Mouse (Mus musculus) CD8-positive naive resting alpha-beta T cell, adult 57 days (primary cell): Measurements from ENCODE around the gene Mfap1b. TPM values are rescaled to one million over a fixed set of nuclear protein-coding genes. Genes with fewer than 3 reads are reported as not detected.

ENCODE experiments used
- total RNA-seq: library from RNA; stranded (reverse); gene quantifications from one replicate; pipeline ENCODE4 v1.2.4, GENCODE M21; 2023

Gene Mfap1b
- 43.2 TPM for total RNA-seq

DNA sequence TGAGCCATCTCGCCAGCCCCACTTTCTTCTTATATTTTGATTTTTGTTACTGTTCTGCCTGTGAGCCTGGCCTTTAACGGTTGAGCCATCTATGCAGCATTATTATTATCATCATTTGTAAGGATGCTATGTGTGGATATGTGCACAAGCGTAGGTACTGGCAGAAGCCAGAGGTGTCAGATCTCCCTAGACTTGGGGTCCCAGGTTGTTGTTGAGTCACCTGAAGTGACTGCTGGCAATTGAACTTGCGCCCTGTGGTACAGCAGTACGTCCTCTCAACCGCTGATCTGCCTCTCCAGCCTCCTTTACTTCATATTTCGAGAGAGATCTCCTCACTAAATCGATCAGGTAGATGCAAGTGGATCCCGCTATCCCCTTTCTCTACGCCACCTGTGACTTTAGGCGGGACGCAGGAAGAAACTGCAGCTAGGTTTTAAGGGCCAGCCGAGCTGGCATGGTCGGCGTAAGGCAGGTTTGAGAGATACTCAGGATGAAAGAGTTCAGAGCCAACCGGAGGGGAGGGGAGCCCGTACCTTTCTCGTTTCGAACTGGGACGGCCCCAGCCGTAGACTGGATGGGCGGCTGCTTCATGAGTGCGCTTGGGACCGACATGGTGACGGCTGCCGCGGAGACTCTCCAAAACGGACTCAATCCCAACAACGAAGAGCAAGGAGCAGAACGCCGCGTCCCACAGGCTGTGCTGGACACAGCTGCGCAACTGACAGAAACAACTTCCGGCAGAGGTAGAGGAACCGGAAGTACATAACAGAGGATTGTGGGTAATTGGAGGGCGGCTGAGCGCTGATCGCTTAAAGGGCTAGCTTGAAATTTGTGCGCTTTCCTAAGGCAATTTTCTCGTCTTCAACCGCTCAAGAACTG is at the start of gene Mfap1b:
Gene Mfap1b, minus strand, starts transcription at position 767 of the 879 bp plus-strand sequence.

DNA sequence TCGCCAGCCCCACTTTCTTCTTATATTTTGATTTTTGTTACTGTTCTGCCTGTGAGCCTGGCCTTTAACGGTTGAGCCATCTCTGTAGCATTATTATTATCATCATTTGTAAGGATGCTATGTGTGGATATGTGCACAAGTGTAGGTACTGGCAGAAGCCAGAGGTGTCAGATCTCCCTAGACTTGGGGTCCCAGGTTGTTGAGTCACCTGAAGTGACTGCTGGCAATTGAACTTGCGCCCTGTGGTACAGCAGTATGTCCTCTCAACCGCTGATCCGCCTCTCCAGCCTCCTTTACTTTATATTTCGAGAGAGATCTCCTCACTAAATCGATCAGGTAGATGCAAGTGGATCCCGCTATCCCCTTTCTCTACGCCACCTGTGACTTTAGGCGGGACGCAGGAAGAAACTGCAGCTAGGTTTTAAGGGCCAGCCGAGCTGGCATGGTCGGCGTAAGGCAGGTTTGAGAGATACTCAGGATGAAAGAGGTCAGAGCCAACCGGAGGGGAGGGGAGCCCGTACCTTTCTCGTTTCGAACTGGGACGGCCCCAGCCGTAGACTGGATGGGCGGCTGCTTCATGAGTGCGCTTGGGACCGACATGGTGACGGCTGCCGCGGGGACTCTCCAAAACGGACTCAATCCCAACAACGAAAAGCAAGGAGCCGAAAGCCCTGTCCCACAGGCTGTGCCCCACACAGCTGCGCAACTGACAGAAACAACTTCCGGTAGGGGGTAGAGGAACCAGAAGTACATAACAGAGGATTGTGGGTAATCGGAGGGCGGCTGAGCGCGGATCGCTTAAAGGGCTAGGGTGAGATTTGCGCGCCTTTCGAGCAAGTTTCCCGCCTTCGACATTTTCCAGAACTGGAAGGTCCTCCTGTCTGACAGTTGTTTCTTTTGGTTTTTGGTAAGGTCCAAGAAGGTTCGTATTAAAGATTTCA is 32.3 kb upstream of the Mfap1b start, which contains the start of the genes Mfap1a and Wdr76:
Gene Mfap1a, minus strand, starts transcription at position 724 of the 941 bp plus-strand sequence.
Gene Wdr76, plus strand, starts transcription at position 782 of the 941 bp plus-strand sequence.

DNA sequence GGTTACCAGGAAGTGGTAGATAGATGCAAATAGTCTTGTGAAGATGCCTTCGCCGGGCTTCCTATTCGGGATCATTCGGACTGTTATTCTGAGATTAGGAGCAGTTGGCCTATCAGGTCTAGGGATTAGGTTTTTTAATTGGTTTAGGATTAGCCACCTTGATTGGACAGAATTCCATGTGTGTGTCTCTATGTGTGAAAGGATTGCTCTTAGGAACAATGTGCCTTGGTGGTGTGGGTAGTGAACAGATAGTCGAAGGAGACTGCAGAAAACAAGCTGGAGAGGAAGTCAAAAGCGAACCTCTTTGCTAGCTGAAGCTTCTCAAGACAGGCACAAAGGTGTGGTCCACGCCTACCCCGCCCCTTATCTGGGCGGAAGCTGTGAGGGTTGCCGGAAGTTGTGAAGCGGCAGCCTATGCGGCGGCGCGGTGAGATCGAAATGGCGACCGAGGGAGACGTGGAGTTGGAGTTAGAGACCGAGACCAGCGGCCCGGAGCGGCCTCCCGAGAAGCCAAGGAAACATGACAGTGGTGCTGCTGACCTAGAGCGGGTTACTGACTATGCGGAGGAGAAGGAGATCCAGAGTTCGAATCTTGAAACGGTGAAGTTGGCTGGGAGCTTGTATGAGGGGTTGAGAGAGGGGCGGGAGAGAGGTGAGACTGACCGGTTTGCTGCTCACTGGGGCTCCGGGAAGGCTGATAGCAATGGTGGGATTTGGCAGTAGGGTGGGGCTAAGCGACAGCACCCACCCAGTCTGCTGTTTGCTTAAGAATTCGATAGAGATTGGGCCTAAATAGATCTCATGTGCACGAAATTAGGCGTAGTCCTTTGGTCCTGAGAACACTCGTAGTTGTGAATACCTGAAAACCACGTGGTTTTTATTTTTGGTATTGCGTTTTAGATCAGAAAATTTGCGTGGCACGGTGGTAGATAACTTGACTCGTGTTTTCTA is 16.9 kb downstream of the Mfap1b start, which contains the start of gene Serinc4:
Gene Serinc4, minus strand, starts transcription at position 90 of the 951 bp plus-strand sequence.

GRCm38 (mm10) chr2:121452990-121453389 is 20.9 kb downstream of the Mfap1b start, which contains the start of gene Hypk:
Gene Hypk, plus strand, starts transcription at chr2:121453290.

GRCm38 (mm10) chr2:121448739-121449535 is 24.9 kb downstream of the Mfap1b start, which contains the start of gene Serf2:
Gene Serf2, plus strand, starts transcription at chr2:121449195.

DNA sequence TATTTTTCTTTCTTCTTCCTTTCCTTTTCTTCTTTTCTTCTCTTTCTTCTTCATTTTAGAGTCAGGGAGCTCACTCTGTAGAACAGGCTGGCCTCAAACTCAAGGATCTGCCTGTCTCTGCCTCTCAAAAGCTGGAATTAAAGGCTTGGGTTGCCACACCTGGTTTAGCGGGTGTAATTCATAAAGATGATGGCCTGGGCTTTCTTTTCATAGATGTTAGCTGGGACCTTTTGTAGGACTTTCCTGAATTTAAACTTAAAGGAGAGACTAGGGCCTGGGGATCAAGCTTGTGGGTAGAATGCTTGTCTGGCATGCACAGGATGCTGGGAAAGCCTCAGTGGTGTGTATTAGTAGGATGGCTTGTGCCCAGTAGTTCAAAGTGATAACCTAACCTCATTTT is 29.7 kb downstream of the Mfap1b start, which contains the start of gene Ell3:
Gene Ell3, minus strand, starts transcription at position 101 of the 400 bp plus-strand sequence.

GRCm38 (mm10) chr2:121413387-121414042 is 60.4 kb downstream of the Mfap1b start, which contains the start of the genes Pdia3 and Catsper2:
Gene Pdia3, plus strand, starts transcription at chr2:121413775.
Gene Catsper2, minus strand, starts transcription at chr2:121413792.

Other genes with a start within 250 kb of the Mfap1b start
- 70.9 TPM for gene Trp53bp1, start 202.7 kb downstream of the Mfap1b start, total RNA-seq
- 0.55 TPM for gene Map1a, start 184.5 kb downstream of the Mfap1b start, total RNA-seq
- gene Ppip5k1, start 118.7 kb downstream of the Mfap1b start, total RNA-seq, result 18.4 TPM
- gene Ckmt1, start 116.4 kb downstream of the Mfap1b start, total RNA-seq, result not detected
- gene Strc, start 86.9 kb downstream of the Mfap1b start, total RNA-seq, result 1.0 TPM
- gene Pdia3, start 60.3 kb downstream of the Mfap1b start, total RNA-seq, result 123 TPM
- 2.4 TPM for gene Catsper2, start 60.3 kb downstream of the Mfap1b start, total RNA-seq
- gene Ell3, start 29.8 kb downstream of the Mfap1b start, total RNA-seq, result 7.6 TPM
- gene Serf2, start 24.9 kb downstream of the Mfap1b start, total RNA-seq, result 263 TPM
- 33.6 TPM for gene Hypk, start 20.8 kb downstream of the Mfap1b start, total RNA-seq
- gene Serinc4, start 17.3 kb downstream of the Mfap1b start, total RNA-seq, result 0.37 TPM
- 49.8 TPM for gene Mfap1a, start 32.6 kb upstream of the Mfap1b start, total RNA-seq
- gene Wdr76, start 32.7 kb upstream of the Mfap1b start, total RNA-seq, result 17.5 TPM